Mouse (Mus musculus) adrenal gland, postnatal 25 days (tissue): Measurements from ENCODE around the gene Rps6kc1. TPM values are rescaled to one million over a fixed set of nuclear protein-coding genes. Genes with fewer than 3 reads are reported as not detected.

Experiments used
- DNase-seq: peaks from one replicate; pipeline ENCODE4 v3.0.0; 2021; ENCODE audit warnings: mixed read lengths
- total RNA-seq: library from RNA; stranded (reverse); gene quantifications from 2 replicates; pipeline ENCODE4 v1.2.3, GENCODE M21; 2021

The Rps6kc1 gene
- total RNA-seq, 1 experiment from 2014 or later, result 27.1 TPM

GRCm38 (mm10) chr1:190667326-190667725 lies 244.2 kb downstream of the Rps6kc1 start:
- no peak for DNase-seq

GRCm38 (mm10) chr1:190665490-190665875 lies 246.1 kb downstream of the Rps6kc1 start:
- DNase-seq, result no peak

- no peak for DNase-seq
Measured at GRCm38 (mm10) chr1:190664767-190665489, 246.6 kb downstream of the Rps6kc1 start.

GRCm38 (mm10) chr1:190663996-190664395 lies 247.6 kb downstream of the Rps6kc1 start:
- no peak for DNase-seq

GRCm38 (mm10) chr1:190662736-190663135 lies 248.8 kb downstream of the Rps6kc1 start:
- DNase-seq, result no peak

GRCm38 (mm10) chr1:190661764-190662163 lies 249.8 kb downstream of the Rps6kc1 start:
- no peak for DNase-seq

GRCm38 (mm10) chr1:190661249-190661648 lies 250.3 kb downstream of the Rps6kc1 start:
- DNase-seq, result no peak

GRCm38 (mm10) chr1:190659722-190660502 lies 251.7 kb downstream of the Rps6kc1 start:
- DNase-seq, result no peak

GRCm38 (mm10) chr1:190658266-190658665 lies 253.3 kb downstream of the Rps6kc1 start:
- no peak for DNase-seq

- no peak for DNase-seq
Measured at GRCm38 (mm10) chr1:190656089-190656488, 255.5 kb downstream of the Rps6kc1 start.

GRCm38 (mm10) chr1:190655651-190656050 lies 255.9 kb downstream of the Rps6kc1 start:
- no peak for DNase-seq

GRCm38 (mm10) chr1:190655081-190655480 lies 256.5 kb downstream of the Rps6kc1 start:
- no peak for DNase-seq

GRCm38 (mm10) chr1:190654694-190655001 lies 256.9 kb downstream of the Rps6kc1 start:
- DNase-seq, result no peak

- DNase-seq, result no peak
Measured at GRCm38 (mm10) chr1:190653989-190654693, 257.4 kb downstream of the Rps6kc1 start.

GRCm38 (mm10) chr1:190653081-190653480 lies 258.5 kb downstream of the Rps6kc1 start:
- no peak for DNase-seq

Other genes starting within 250 kb of the Rps6kc1 start
- gene Angel2, start 13.3 kb upstream of the Rps6kc1 start, total RNA-seq, result 44.3 and 56.8 TPM in 2 replicates
- gene Vash2, start 67.5 kb upstream of the Rps6kc1 start, total RNA-seq, result 0.48 and 0.49 TPM in 2 replicates
- 14.7 and 15.0 TPM in 2 replicates for gene Flvcr1, start 114.4 kb upstream of the Rps6kc1 start, total RNA-seq
- gene Spata45, start 124.9 kb upstream of the Rps6kc1 start, total RNA-seq, result not detected in 2 replicates
- 18.1 and 28.4 TPM in 2 replicates for gene Tatdn3, start 151.2 kb upstream of the Rps6kc1 start, total RNA-seq
- 1.9 and 3.3 TPM in 2 replicates for gene Nsl1, start 151.2 kb upstream of the Rps6kc1 start, total RNA-seq
- gene Batf3, start 186.1 kb upstream of the Rps6kc1 start, total RNA-seq, result 1.7 and 3.1 TPM in 2 replicates